Mouse (Mus musculus): ENCODE results near the gene Slc4a4.

GRCm38 (mm10) chr5:89123270-89123903 is 236.8 kb downstream of the Slc4a4 start:
- TF ChIP-seq CTCF (IDR thresholded peaks at IDR 0.05; ENCODE audit: control insufficient read depth, insufficient read depth, low read length), result no peak
- no peak for TF ChIP-seq POLR2A (IDR thresholded peaks at IDR 0.05; ENCODE audit: borderline replicate concordance, control insufficient read depth, low read depth, low read length)
